Mouse (Mus musculus) kidney, adult 18-20 months (tissue): ENCODE measurements around the gene Il17rd.
A peak's percentile ranks its signal among the peaks of the same experiment; 100 is the strongest.

ENCODE experiments used
- DNase-seq: peaks from one replicate; pipeline ENCODE4 v3.0.0; 2021

Gene Il17rd

GRCm38 (mm10) chr14:27096779-27097178, 58.0 kb downstream of the Il17rd start:
- peak; percentile 75 for DNase-seq

- peak; percentile 26 for DNase-seq
Measured at GRCm38 (mm10) chr14:27101735-27102134, 63.0 kb downstream of the Il17rd start.

DNA sequence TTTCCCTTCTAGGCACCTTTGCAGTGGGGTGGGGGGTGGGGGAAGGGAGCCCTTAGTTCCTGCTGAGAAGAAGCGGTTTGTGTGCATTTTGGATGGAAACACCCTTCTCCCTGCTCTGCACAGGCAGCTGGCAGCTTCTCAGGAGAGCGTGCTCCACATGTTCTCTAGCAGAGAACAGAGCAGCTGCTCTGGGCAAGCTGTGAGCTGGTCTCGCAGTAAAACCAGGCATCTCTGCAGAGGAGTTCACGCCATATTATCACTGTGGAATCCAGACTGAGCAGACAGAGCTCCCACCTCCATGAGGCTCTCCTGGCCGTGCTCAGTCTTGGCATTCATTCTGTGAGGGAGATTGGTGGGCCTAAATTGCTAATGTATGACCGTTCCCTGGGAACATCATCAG, 64.0 kb downstream of the Il17rd start:
- DNase-seq: no peak

- no peak for DNase-seq
Measured at GRCm38 (mm10) chr14:27105731-27106457, 67.2 kb downstream of the Il17rd start.

GRCm38 (mm10) chr14:27108748-27109504, 70.2 kb downstream of the Il17rd start:
- peak; percentile 61 for DNase-seq

DNA sequence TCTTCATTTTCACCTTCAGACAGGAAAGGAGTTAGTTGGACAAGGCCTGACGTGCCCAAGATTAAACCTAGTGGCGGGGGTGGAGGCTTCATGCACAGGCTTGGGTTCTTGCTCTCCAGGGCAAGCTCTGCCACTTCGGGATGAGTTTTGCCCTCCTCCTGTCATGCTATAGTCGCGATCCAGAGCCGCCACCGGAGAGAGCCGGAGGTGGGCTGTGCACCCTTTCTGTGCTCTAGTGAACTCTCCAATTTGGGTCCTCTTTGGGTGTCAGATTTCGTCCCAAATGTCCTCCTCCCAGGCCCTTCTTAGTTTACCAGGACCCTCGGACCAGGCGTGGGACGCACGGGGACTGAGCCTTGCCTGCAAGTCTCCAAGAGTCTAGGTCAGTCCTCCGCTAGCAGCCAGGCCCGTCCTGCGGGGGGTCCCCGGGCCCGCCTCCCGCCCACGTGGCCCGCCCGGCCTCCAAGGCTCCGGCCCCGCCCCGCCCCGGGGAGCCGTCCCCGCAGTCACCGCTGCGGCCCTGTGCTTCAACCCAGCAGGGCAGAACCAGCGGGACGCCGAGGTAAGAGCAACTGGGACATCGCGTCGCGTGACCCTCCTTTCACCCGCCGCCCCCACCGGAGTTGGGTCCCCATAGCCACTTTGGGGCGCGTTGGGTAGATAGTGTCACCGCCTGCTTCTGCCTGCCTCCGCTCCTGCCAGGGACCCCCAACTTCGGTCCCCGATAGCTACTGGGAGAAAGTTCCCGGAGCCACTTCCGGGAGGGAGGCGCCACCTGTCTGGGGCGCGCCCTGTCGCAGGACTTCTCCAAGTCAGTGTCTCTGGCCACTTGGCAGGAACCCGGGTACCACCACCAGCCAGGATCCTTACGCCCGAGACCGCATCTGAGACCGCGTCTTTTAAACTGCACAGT, 75.9 kb downstream of the Il17rd start, which contains the start of gene Arhgef3:
Gene Arhgef3, plus strand, starts transcription at position 538 of the 913 bp plus-strand sequence.
- peak; percentile 82 for DNase-seq

GRCm38 (mm10) chr14:27115275-27115660, 76.5 kb downstream of the Il17rd start:
- DNase-seq: peak; percentile 58

DNA sequence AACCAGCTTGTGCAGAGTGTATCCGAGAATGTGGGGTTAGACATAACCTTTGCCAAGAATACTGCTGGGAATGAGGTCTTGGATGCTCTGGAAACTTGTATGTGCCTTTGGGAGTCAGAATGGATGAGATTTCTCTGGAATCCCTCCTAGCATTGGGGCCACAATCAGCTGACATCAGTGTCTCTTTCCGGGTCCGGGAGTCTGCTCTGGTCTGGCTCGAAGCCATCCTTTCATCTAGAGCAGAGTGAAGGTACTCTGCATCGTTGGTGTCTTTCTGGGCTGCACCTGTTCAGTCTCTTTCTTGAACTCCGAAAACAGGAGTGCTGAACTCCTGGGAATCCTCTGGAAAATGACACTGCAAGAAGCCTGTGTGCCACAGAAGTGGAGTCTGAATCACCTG, 77.2 kb downstream of the Il17rd start:
- peak; percentile 31 for DNase-seq

- no peak for DNase-seq
Measured at GRCm38 (mm10) chr14:27116577-27117165, 77.9 kb downstream of the Il17rd start.

DNA sequence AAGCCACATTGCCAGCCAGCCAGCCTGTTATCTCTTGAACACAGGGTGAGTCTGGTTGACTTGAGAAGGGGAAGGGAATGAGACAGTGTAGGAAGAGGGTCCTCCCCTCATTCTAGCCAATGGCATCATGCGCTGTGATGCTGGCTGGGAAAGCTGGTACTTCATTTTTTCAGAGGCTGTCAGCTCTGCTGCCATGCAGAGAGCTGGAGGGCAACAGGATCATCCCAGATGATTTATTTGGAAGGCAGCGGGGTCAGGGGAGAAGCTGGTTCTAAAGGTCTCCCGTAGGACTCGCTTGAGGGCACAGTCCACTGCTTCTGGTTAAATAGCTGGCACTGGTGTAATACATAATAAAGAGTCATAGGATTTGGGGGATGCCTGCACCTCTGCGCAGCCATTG, 79.8 kb downstream of the Il17rd start:
- DNase-seq: peak; percentile 51

DNA sequence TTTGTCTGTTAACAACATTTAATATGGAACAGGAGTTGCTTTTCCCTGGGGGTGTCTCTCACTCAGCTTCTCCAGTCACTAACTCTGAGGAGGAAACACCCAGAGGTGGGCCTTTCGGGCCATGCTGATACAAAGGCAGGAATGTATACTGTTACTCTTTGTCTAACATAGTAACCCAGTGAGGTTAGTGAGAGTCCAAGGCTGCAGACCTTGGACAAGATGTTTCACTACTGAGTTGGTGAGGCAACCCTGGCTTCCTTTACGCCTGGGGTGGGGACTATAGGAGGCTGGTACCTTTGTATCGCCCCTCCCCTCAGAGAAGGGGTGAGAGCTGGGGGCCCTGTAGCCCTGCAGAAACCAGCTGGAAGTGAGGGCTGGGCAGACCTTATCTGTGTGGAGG, 83.9 kb downstream of the Il17rd start:
- no peak for DNase-seq

GRCm38 (mm10) chr14:27123543-27123942, 84.8 kb downstream of the Il17rd start:
- no peak for DNase-seq

DNA sequence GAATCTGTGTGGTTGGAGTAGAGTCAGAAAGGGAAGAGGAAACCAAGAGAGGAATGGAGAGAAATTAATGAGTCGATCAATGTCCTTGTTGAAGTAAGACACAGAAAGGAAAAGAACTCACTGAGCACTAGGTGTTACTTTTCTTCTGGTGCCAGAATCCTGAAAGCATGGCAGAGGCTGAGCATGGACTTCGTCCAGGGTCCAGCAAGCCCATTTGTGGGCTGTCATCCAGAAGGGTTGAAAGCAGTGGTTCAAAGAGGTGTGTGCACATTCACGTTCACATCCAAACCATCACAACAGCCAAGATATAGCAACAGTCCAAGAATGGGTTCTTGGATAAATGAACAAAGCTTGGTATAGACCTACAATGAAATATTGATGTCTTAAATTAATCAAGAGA, 91.3 kb downstream of the Il17rd start:
- DNase-seq: no peak

DNA sequence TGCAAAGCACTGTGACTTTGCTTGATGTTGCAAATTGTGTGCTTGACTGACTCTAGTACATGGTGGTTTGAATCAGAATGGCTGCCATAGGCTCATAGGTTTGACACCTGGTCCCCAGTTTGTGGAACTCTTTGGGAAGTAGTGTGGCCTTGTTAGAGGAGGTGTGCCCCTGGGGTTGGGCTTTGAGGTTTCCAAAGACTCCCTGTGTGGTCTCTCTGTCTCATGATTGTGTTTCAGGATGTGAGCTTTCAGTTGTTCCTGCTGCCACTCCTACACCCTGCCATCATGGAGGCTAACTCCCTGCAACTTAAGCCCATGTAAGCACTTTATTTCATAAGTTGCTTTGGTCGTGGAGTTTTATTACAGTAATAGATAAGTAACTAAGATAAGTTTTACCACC, 91.9 kb downstream of the Il17rd start:
- DNase-seq: no peak

DNA sequence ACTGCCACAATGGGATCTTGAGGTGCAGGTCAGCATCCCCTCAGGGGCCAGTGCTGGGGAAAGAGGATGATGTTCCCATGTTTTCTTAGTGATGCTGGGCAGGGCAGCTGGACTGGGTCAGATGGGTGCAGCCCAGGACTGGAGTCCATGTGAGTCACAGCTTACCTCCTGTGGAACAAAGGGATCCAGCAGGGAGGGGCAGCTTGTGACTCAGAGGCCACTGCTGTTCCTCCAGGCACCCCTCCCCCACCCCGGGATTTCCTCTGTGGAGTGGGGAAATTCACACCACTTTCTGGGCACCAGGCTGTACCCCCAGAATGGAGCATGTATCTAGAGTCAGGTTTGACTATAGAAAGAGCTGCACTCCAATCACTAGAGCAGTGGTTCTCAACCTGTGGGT, 92.8 kb downstream of the Il17rd start:
- no peak for DNase-seq

DNA sequence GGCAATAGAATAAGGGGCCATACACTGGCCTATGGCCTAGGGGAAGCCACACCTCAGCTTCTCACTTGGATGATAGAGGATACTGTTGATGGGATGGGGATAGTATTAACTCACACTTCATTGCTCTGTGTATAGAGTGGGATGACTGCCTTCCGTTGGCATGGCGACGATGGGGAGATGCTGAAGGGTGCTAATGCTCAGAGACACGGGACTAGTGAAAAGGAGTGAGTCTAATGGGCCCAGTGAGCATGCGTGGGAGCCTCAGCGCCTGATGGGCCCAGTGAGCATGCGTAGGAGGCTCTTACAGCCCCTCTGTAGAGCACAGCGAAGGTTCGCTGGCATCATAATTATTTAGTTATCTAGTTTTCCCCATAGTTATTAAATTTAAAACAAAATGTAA, 100.2 kb downstream of the Il17rd start:
- no peak for DNase-seq

DNA sequence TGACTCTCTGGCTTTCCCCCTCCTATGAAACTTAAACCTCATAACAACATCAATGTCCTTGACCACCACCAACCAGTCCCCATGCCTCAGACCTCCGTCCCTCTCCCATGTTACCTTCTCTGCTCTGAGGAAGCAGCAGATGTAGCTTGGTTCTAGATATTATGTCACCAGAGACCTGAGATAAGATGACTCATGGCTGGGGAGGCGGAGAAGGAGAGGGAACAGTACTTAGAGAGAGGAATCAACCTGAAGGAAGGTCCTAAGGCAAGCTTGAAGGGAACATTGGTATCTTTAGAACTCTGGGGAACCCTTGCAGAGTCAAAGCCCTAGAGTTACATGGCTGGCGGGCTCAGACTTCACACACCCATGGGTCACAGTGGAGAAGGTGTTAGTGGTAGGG, 101.2 kb downstream of the Il17rd start:
- no peak for DNase-seq

- no peak for DNase-seq
Measured at GRCm38 (mm10) chr14:27141486-27141885, 102.7 kb downstream of the Il17rd start.

DNA sequence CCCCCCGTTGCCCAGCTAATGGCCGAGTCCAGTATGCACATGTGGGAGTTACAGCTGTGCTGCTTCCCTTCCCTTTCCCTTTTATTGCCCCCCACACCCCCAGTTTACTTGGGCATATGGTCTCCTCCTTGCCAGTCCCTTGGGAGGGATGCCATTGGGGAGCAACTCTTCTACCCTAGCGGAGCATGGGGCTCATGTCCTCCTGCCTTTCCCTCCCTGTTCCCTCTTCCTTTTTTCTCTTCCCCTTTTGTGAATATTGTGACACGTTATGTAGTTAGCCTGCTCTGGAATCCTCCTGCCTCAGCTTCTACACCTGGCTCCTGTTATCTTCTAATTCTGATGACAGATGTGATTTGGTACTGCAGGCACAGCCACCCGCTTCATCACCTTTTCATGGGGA, 103.9 kb downstream of the Il17rd start:
- DNase-seq: no peak

DNA sequence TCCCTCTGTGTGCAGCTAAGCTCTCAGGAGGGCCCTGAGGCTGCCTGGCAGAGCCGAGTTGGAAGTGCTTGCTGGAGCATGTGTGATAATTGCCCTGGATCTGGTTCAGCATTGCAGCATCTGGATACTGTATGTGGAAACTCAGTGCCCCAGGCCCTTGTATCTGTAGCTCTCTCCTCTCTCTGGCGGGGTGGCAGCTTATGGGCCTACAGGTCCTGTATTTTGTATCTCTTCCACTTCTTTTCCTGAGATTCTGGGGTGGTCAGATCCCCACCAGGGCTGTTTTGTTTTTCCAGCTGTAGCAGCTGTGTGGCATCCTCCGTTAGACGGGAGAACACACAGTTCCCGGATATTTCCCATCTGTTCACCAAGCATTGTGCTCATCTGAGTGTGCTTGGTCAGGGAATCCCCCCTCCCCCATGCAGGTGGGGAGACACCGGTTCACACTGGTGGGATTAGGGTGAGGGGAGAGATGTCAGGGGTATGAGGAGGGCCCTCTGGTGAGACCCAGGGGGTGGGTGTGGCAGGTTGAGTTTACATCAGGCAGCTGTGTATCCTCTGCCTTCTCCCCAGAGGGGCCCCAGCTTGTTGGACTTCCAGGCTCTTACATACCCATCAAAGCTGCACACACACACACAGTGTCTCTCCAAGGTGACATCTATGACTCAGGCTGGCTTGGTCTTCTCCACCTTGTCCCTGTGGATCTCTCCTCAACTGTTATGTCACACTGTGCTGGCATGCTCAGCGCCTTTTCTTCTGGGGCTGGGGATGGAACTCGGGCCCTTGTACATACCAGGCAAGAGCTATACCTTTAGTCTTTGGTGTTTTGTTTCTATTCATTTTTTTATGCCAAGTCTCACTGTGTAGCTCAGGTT, 106.7 kb downstream of the Il17rd start:
- DNase-seq: no peak

DNA sequence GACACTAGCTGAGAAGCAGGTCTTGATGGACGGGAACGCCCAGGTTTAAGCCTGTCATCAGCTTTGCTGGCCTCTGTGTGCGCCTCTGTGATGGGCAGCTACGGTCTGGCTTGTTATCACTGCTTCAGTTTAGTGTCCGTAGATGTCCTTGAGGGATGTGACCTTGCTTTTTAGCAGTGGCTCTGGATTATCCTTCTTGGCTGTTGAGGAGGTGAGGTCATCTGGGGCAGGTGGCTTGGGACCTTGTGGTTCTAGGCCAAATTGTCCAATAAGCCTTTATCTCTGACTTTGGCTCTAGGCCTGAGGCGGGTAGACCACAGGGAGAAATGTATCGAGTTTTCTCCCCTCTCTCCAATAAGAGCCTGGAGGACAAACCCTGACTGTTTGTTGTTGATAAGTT, 109.0 kb downstream of the Il17rd start:
- DNase-seq: no peak

DNA sequence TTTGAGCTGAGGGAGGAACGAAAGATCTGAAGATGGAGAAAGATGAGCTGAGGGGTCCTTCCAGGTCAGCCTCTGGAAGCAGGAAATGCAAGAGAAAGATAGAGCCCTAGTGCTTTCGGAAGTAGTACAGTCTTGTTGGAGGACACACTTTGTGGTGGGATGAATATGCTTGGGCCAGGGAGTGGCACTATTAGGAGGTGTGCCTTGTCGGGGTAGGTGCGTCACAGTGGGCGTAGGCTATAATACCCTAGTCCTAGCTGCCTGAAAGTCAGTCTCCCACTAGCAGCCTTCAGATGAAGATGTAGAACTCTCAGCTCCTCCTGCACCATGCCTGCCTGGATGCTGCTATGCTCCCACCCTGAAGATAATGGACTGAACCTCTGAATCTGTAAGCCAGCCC, 110.7 kb downstream of the Il17rd start:
- DNase-seq: no peak
